27 mouse cellular contexts compared by ENCODE assay signal in genomic region chr8:56501911-56502310, GRCm38 (mm10).
"Had no signal": no experiment of that assay in that cellular context is flagged by ENCODE, and none has a peak within 500 bp of the region (broad histone marks: within the 10 kb centered on the region; RNA-seq: fewer than 3 reads in every experiment).

No protein-coding gene starts in this region.

- DNase-seq: gastrocnemius, adult 2 months; gastrocnemius, postnatal 10 days; gastrocnemius, postnatal 25 days; heart, adult 18-20 months; heart, postnatal 10 days; heart, postnatal 4 days; kidney, adult 18-20 months; kidney, adult 9 months; kidney, postnatal 10 days; kidney, postnatal 36 days; liver; liver, embryonic 13.5 days had no signal

- ATAC-seq: hindbrain, embryonic 16.5 days; inflammation-experienced regulatory T-cells, adult 6 months; intestine, embryonic 15.5 days; intestine, postnatal 0 days had no signal

- H3K9ac ChIP-seq: heart, embryonic 12.5 days; hindbrain, embryonic 12.5 days; hindbrain, embryonic 14.5 days; intestine, embryonic 15.5 days; limb, embryonic 12.5 days; liver, embryonic 13.5 days; liver, embryonic 15.5 days had no signal

- H3K36me3 ChIP-seq: heart, embryonic 10.5 days; heart, embryonic 12.5 days; hindbrain, embryonic 10.5 days; hindbrain, embryonic 12.5 days; intestine, embryonic 15.5 days; limb, embryonic 10.5 days; limb, embryonic 12.5 days; liver, embryonic 13.5 days; liver, embryonic 15.5 days had no signal

- H3K4me1 ChIP-seq: heart, embryonic 10.5 days; heart, embryonic 12.5 days; hindbrain, embryonic 10.5 days; hindbrain, embryonic 12.5 days; intestine, embryonic 15.5 days; limb, embryonic 10.5 days; limb, embryonic 12.5 days; liver, embryonic 13.5 days; liver, embryonic 15.5 days had no signal

- H3K4me2 ChIP-seq: heart, embryonic 12.5 days; hindbrain, embryonic 12.5 days; hindbrain, embryonic 14.5 days; intestine, embryonic 15.5 days; limb, embryonic 12.5 days; liver, embryonic 11.5 days; liver, embryonic 13.5 days; liver, embryonic 15.5 days had no signal

- H3K27ac ChIP-seq: gastrocnemius, adult 2 months; heart, embryonic 10.5 days; hindbrain, embryonic 10.5 days; hindbrain, embryonic 12.5 days; hindbrain, embryonic 14.5 days; intestine, embryonic 15.5 days; layer of hippocampus, adult 2 months; left cerebral cortex, adult 2 months; limb, embryonic 10.5 days; limb, embryonic 12.5 days; liver, embryonic 13.5 days; liver, embryonic 15.5 days had no signal

- H3K9me3 ChIP-seq: heart, embryonic 10.5 days; heart, embryonic 12.5 days; hindbrain, embryonic 10.5 days; hindbrain, embryonic 12.5 days; intestine, embryonic 15.5 days; limb, embryonic 10.5 days; limb, embryonic 12.5 days; liver, embryonic 13.5 days; liver, embryonic 15.5 days had no signal

- H3K4me3 ChIP-seq: gastrocnemius, adult 2 months; heart, embryonic 10.5 days; heart, embryonic 12.5 days; hindbrain, embryonic 10.5 days; hindbrain, embryonic 12.5 days; intestine, embryonic 15.5 days; layer of hippocampus, adult 2 months; left cerebral cortex, adult 2 months; limb, embryonic 10.5 days; limb, embryonic 12.5 days; liver, embryonic 13.5 days; liver, embryonic 15.5 days had no signal

- H3K27me3 ChIP-seq: heart, embryonic 12.5 days; hindbrain, embryonic 12.5 days; intestine, embryonic 15.5 days; limb, embryonic 12.5 days; liver, embryonic 13.5 days; liver, embryonic 15.5 days had no signal
